In the genomic region with DNA sequence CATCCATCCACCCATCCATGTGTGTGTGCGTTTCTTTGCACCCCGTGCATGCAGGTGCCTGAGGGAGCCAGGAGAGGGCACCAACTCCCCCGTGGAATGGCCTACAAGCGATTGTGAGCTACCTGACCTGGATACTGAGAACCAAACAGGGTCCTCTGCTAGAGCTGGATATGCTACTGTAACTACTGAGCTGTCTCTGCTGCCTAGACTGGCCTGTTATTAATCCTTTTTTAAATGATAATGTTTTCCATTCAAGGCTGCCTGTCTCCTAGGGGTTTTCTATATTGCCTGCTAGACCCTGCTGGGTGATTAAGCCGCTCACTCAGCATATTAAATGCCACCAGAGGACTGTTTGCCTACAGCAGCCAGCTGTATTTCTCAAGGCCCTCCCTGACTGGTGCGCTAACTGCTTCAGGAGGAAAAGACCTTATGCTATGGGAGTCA, we compare ENCODE assay signal across 9 mouse cellular contexts. TPM values are rescaled to one million over a fixed set of nuclear protein-coding genes. Genes with fewer than 3 reads are reported as not detected.
DNase-seq lines count a peak whose midpoint lies in the region; ATAC-seq and TF ChIP-seq lines count a peak whose summit lies in the region.
"Had no signal": no experiment of that assay in that cellular context is flagged by ENCODE, and none has a peak within 500 bp of the region (broad histone marks: within the 10 kb centered on the region; RNA-seq: fewer than 3 reads in every experiment).

No protein-coding gene starts in this region.

- H3K4me1 ChIP-seq in spleen, adult 2 months (ENCODE audit: control insufficient read depth, insufficient read depth, insufficient read length) = peaks cover 25% of the 10 kb centered on the region
- peaks cover 7% of the 10 kb centered on the region; the same call in 1 of the 2 replicates for H3K4me1 ChIP-seq in liver, embryonic 11.5 days (replicated peaks; ENCODE audit: control insufficient read depth, insufficient read depth, low read length)

- intact Hi-C loops in left cerebral cortex, adult 2 months (cut with DNase I) = no loop called here

- peak; percentile 25 for DNase-seq in embryo, embryonic 11 days
- DNase-seq in embryo, embryonic 10 days (ENCODE audit: low spot score) = no peak
- DNase-seq in spleen, adult 2 months (ENCODE audit: low read depth in 1 of 2, low spot score in 2 of 2) = no peak
- DNase-seq in spleen, postnatal 14 days (ENCODE audit: low spot score in 2 of 2) = no peak
- DNase-seq in liver, embryonic 11.5 days (ENCODE audit: low spot score) = no peak
- DNase-seq in thymus, postnatal 25 days = peak; percentile 37
- no peak for DNase-seq in left cerebral cortex, adult 2 months (ENCODE audit: extremely low spot score in 1 of 2, low spot score in 2 of 2)
- no peak for DNase-seq in ovary, postnatal 36 days (ENCODE audit: low spot score)

- H3K27ac ChIP-seq in spleen, adult 2 months (ENCODE audit: insufficient read depth, low read length) = no peak overlapping the region
- no peak overlapping the region for H3K27ac ChIP-seq in liver, embryonic 11.5 days (ENCODE audit: low read depth, low read length)
- no peak overlapping the region for H3K27ac ChIP-seq in left cerebral cortex, adult 2 months
- H3K27ac ChIP-seq: liver, embryonic 15.5 days had no signal

- no peaks in the 10 kb centered on the region for H3K36me3 ChIP-seq in spleen, adult 2 months (ENCODE audit: control insufficient read depth, insufficient read depth, low read length)
- H3K36me3 ChIP-seq in liver, embryonic 11.5 days (ENCODE audit: control insufficient read depth, insufficient read depth, low read length) = no peaks in the 10 kb centered on the region
- H3K36me3 ChIP-seq: liver, embryonic 15.5 days had no signal

- no peak overlapping the region for H3K4me3 ChIP-seq in spleen, adult 2 months (ENCODE audit: extremely low read depth, insufficient read depth, insufficient read length)
- H3K4me3 ChIP-seq in liver, embryonic 11.5 days (ENCODE audit: low read depth, low read length) = no peak overlapping the region
- no peak overlapping the region for H3K4me3 ChIP-seq in left cerebral cortex, adult 2 months
- H3K4me3 ChIP-seq: liver, embryonic 15.5 days had no signal

- TF ChIP-seq POLR2A in spleen, adult 2 months (IDR thresholded peaks at IDR 0.05; ENCODE audit: low read depth, low read length) = no peak

- no peaks in the 10 kb centered on the region for H3K27me3 ChIP-seq in spleen, adult 2 months (ENCODE audit: control insufficient read depth, insufficient read depth, low read length)
- no peaks in the 10 kb centered on the region for H3K27me3 ChIP-seq in liver, embryonic 11.5 days (replicated peaks; ENCODE audit: control insufficient read depth, insufficient read depth, low read length)
- H3K27me3 ChIP-seq: liver, embryonic 15.5 days had no signal

- 87% methylated on average over 6 of the region's 6 CpGs for WGBS in spleen, adult 2 months
- 61% methylated on average over 6 of the region's 6 CpGs for WGBS in liver, embryonic 11.5 days

- H3K4me2 ChIP-seq in liver, embryonic 11.5 days = no peak overlapping the region
- H3K4me2 ChIP-seq: liver, embryonic 15.5 days had no signal

- no peaks in the 10 kb centered on the region for H3K9me3 ChIP-seq in liver, embryonic 11.5 days (ENCODE audit: control insufficient read depth, low read length)
- H3K9me3 ChIP-seq: liver, embryonic 15.5 days had no signal

- 0 out of 2 replicates have a peak, but pooled peaks have one; percentile 27 for ATAC-seq in liver, embryonic 11.5 days (replicated peaks; ENCODE audit: low FRiP score)

- H3K9ac ChIP-seq in liver, embryonic 11.5 days (ENCODE audit: low read depth, low read length) = no peak overlapping the region
- H3K9ac ChIP-seq: liver, embryonic 15.5 days had no signal

- peak; percentile 17; the same call in 1 of the 2 replicates for TF ChIP-seq CTCF in spleen, adult 2 months (IDR thresholded peaks at IDR 0.05; ENCODE audit: extremely low read depth, insufficient read depth, insufficient read length, insufficient replicate concordance)
- TF ChIP-seq CTCF in left cerebral cortex, adult 2 months (IDR thresholded peaks at IDR 0.05) = no peak; the same call in none of the 2 replicates

RNA-seq across cellular contexts. Expression of gene Mgat5, which starts 34.1 kb away (rescaled TPM):
- 4.8 and 4.9 TPM in 2 replicates for polyA plus RNA-seq in spleen, adult 2 months (2012; rRNA removed)
- polyA plus RNA-seq in liver, embryonic 11.5 days (2014; fragmentation: Nextera tagmentation; extraction: Ambion mirVana) = 1.8 and 2.3 TPM in 2 replicates
- 10 to 100 TPM; 78.7 to 79.6 TPM for total RNA-seq in left cerebral cortex, adult 2 months (2021)

Comparison
In these comparisons a context has a peak if more than half of its experiments do, and no peak if none do; other contexts are left out.
1. DNase-seq: peak in embryo, embryonic 11 days (single experiment) and thymus, postnatal 25 days (single experiment); none in embryo, embryonic 10 days (single experiment), spleen, adult 2 months (0 of 2), spleen, postnatal 14 days (0 of 2), liver, embryonic 11.5 days (single experiment), left cerebral cortex, adult 2 months (0 of 2) and ovary, postnatal 36 days (single experiment).